Mouse (Mus musculus) layer of hippocampus, postnatal 36 days (tissue): ENCODE results near the gene Ydjc. TPM values are rescaled to one million over a fixed set of nuclear protein-coding genes. Genes with fewer than 3 reads are reported as not detected.

Source experiments
- DNase-seq, 2 experiments: peaks; one replicate each; pipeline ENCODE4 v3.0.0; 2022
- total RNA-seq, 2 experiments: library from RNA; stranded (reverse); gene quantifications; 2 replicates each; pipeline ENCODE4 v1.2.3; 2021

The Ydjc gene
- total RNA-seq, result 10 to 100 TPM; 27.2 to 29.3 TPM

GRCm38 (mm10) chr16:17144339-17144738 lies at the start of gene Ydjc:
Gene Ydjc (plus strand): TSS chr16:17144621.
- no peak for DNase-seq

GRCm38 (mm10) chr16:17096938-17097337 lies 47.5 kb upstream of the Ydjc start:
- no peak for DNase-seq

DNA sequence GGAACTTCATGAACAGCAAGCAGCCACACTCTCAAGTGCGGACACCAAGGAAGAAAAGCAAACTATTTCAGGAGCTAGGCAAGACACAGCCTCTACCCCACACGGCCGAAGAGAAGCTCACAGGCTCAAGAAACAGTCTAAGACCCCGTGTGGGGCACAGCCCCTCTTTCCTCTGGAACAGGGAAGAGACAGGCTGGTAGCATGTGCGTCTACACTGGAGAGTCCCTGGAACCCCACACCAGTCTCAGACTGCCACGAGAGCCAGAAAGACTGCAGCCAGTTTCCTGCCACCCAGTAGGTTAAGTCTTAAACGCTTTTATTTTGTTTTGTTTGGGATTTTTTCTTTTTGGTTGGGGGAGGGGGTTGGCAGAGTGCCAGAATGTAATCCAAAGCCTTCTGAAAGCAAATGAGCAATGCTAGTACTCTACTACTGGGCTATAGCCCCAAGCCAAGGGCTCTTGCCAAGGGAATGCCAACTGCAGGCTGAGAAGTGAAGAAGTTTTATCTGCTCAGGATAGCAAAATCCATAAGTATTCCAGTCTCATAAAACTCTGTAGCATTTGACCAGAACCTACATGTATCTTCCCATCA lies 41.7 kb upstream of the Ydjc start:
- no peak for DNase-seq

DNA sequence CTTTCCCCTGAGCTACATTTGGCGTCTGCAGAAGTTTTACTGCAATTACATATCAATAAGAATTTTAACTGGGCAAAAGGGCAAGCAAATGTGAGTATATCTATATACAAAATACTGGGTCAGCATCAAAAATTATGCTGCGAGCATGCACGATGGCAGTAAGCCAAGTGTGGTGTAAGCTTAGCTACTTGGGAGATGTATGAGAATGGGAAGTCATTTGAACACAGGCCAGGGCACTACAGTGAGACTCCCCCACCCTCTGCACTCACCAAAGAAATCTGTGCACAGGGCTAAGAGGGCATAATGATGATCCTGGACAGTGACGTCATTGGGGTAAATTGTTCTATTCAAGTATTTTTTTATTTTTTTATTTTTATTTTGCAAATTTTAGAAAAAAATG lies 39.8 kb upstream of the Ydjc start:
- DNase-seq, result no peak

GRCm38 (mm10) chr16:17110771-17111743 lies 33.4 kb upstream of the Ydjc start, which contains the start of gene Ppil2:
Gene Ppil2 (minus strand): TSS chr16:17111257.
- peak; percentile 66 to 69 for DNase-seq

GRCm38 (mm10) chr16:17117309-17117799 lies 27.1 kb upstream of the Ydjc start:
- no peak for DNase-seq

DNA sequence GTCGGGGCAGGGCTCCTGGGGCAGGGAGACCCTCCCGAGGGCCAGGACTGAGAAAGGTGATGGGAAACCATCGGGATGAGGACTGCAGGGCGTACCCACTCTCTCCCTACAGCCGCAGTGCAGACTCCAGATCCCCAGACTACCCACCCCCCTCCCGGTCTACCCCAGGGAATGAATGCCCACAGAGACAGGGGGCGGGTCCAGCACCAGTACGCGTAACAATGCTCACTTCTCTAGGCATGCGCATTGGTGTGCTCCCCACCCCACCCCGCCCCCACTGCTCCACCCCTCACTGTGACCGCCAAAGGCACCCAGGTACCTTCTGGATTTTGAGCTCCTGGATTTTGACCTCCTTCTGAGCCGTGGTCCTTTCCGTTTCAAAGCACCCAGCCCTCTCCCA lies 22.9 kb upstream of the Ydjc start:
- DNase-seq, result no peak

GRCm38 (mm10) chr16:17124119-17124870 lies 20.1 kb upstream of the Ydjc start:
- no peak for DNase-seq

- peak; percentile 44 to 47 for DNase-seq
Observed at GRCm38 (mm10) chr16:17124871-17125520, 19.4 kb upstream of the Ydjc start, which contains the start of gene 2610318N02Rik. Gene 2610318N02Rik (minus strand): TSS chr16:17125167.

DNA sequence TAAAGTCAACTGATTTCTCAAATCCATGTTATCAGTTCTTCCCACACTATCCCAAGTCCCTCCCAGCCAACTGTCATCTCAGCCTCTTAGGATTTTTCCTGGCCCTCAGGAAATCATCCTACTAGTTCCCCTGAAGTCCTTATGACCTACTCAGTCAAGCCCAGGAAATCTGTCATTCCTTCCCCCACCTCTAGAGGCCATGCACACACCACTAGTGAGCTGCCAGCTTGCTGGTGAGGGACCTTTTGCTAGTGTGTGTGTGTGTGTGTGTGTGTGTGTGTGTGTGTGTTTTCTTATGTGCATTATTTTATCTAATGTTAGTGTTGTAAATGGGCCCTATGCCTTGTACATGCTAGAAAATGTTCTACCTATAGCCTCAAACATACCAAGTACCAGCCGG lies 17.1 kb upstream of the Ydjc start:
- DNase-seq, result no peak

DNA sequence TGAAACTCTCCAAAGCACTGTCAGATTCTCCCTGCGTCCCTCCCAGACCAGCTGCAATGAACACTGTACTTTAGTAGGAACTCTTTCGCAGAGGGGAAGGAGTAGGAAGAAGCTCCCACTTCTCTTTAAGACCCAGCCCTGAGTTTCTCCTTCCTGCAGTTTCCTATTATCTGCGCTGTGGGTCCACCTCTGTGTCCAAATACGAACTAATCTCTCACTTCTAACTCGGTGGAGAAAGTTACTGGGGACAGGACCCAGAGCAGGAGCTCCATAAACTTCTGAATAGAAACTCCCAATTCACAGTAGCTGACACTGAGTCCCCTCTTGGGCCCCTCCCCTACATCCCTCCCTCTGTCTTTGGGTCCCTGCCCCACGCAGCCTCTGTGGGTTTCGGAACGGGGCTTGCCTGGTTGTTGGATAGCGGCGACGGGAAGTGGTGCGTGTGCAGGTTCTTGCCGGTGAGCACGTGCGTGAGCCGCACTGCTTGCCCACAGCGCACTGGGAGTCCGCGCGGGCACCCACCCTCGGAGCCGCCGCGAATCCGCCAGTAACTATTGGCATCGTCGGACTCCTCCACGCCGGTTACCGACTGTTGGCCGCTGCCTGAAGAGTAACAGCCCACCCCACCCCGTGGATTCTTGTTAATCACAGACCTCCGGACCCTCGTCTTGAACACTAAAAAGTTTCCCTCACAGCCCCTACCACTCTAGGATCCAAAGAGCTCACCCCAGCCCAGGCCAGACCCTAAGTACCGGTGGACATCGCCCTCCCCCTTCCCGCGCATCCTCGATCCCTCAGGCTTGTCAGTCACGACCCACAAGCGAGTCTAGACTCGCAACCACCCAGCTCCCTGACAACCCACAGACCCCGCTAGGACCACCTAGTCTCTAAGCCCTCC lies 13.0 kb upstream of the Ydjc start:
- DNase-seq, result peak; percentile 25 to 30

GRCm38 (mm10) chr16:17132089-17132905 lies 12.1 kb upstream of the Ydjc start, which contains the start of gene Sdf2l1:
Gene Sdf2l1 (minus strand): TSS chr16:17132383.
- peak; percentile 98 for DNase-seq

GRCm38 (mm10) chr16:17132906-17133200 lies 11.6 kb upstream of the Ydjc start:
- DNase-seq, result no peak

DNA sequence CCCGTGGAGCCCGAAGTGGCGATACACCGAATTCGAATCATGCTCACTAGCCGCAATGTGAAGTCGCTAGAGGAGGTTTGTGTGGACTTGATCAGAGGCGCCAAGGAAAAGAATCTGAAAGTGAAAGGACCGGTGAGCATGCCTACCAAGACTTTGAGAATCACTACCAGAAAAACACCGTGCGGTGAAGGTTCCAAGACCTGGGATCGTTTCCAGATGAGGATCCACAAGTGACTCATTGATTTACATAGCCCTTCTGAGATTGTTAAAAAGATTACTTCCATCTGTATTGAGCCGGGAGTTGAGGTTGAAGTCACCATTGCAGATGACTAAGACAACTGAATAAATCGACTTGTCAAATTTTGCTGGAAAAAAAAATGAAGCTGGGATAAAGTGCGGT lies 7.1 kb upstream of the Ydjc start:
- DNase-seq, result no peak

DNA sequence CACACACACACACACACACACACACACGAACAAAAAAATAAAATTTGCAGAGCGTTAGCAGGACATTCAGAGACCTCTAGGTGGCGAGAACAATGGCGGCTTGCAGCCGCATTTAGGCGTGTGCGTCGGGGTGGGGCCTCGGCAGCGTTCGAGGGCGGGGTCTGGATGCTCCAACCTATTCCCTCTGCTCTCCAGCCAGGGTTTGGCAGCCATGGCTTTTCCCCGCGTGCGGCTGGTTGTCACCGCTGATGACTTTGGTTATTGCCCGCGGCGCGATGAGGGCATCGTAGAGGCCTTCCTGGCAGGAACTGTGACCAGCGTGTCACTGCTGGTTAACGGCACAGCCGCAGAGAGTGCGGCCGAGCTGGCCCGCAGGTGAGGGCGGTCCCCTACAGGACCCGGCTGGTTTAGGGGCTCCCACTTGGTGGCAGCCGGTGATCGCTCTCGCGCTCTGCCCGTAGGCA lies 2.4 kb downstream of the Ydjc start, which contains the start of gene Ccdc116:
TSS of gene Ccdc116 (minus strand) at position 458 of the 464 bp plus-strand sequence.
- DNase-seq, result peak; percentile 77 to 80

DNA sequence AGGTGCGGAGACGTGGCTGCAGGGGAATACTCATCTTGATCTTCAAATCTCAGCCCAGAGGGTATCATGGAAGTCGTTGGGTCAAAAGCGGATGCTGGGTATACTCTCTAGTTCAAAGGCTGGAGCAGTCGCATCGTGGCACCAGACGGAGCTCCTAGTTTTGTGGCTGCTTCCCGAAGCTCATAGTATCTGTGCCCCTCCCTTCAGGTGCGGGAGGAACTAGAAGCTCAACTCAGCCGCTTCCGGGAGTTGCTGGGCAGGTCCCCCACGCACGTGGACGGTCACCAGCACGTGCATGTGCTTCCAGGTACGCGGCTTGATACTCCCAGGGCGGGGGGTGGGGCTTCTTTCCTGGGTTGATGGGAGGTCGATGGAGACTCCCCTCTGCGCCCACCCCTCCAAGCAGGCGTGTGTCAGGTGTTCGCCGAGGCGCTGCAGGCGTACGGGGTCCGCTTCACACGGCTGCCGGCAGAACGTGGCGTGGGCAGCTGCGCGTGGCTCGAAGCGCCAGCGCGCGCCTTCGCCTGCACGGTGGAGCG lies 3.0 kb downstream of the Ydjc start:
- DNase-seq, result peak; percentile 20 to 32

DNA sequence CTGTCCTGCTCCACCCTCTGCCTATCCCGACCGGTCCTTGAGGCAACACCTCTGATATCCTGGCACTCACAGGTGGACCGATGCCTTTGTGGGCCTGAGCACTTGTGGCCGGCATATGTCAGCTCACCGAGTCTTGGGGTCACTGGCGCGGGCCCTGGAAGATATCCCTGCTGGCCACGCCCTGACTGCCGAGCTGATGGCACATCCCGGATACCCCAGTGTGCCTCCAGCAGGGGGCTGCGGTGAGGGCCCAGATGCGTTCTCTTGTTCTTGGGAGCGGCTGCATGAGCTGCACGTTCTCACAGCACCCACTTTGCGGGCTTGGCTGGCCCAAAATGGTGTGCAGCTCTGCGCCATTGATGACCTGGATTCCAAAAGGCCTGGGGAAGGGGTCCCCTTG lies 3.7 kb downstream of the Ydjc start:
- DNase-seq, result peak in 1 of 2 experiments; percentile 26

DNA sequence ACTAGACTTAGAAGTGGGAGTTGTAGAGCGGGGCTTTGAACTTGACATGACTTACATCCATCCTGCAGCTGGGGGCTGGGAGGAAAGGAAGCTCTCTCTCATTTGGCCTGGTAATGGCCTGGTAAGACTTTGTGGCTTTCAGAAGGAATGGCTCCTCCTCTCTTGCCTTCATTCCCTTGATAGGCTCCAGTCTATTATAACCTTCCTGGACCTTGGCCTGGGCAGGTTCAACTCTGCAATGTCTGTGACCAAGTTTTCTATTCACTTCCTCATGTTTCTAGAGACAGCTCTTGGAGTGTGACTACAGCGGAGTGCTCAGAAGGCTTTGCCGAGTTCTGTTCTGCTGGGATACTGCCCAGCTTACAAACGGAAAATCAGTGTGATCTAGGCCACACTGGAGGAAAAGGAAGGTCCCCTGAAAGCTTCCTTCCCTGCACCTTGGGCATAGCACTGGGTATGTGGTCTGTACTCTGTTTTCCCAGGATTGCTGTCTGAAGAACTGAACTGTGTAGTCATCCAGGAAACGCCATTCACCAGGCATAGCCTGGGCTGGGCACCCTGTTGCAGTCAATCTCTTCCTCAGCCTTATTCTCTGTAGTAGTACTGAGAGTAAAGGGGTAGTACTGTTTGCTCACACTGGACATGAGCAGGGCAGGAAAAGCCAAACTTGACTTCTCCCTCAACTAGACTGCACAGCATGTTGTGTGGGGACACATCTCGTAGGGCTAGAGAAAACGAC lies 6.3 kb downstream of the Ydjc start:
- DNase-seq, result no peak

DNA sequence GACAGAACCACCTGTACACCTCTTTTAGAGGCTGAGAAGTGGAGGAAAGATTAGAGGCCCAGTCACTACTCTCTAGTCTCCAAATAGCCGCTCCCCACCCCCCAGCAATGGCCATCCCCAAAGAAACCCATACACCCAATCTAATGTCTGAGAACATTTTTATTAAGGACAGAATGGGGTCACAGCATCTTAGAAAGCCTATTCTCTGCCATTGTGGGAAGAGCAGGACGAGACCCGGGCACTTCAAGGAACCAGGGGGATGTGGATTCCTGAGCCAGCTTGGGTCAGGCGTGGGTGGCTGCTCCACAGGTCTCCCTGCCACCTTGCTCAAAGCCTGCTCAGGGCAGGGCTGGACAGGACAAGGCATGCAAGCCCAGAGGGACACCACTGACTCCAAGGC lies 7.5 kb downstream of the Ydjc start:
- no peak for DNase-seq
